Mouse (Mus musculus) liver, embryonic 14.5 days (tissue): ENCODE measurements around the gene Lta.

Source experiments
- CTCF ChIP-seq: IDR thresholded peaks from 2 replicates; pipeline ENCODE4 v1.5.1; 2016; ENCODE audit warnings: antibody characterized with exemption, low read depth, control low read depth
- EP300 ChIP-seq: IDR thresholded peaks from 2 replicates; pipeline ENCODE4 v1.6.1; 2016; ENCODE audit warnings: antibody characterized with exemption, low read depth

DNA sequence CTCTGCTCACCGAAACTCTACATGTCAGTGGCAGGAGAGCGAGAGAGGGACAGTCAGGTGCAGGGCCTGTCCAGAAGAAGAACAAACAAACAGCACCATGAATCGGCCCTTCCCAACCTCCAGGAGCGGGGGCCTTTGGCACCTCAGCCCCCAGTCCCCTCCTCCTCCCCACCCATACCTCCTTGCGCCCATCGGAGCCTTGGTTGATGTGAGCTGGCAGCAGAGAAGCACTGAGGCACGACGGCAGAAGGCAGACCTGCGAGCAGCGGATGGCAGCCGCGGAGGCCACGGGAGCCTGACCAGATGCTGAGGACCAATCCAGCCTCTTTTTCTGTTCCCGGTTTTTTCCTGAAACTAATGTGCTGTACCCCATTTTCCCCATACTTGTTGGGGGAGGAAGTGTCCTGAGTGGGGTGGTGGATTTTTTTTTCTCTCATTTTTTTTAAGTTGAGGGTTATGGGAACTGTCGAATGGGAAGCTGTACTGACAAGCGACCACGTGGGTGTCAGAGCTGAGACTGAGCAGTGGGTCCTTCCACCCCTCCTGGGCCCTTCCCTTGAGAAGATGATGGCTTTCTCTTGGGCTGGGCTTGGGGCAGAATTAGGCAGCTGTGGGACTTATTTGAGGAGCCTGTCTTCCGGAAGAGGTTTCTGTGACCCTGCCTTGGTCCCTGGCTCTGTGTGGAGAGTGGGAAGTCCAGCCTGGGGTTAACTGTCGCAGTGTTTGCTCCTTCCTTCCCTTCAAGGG lies 44.5 kb upstream of the Lta start:
- TF ChIP-seq CTCF (no peak), EP300 (no peak)
